Mouse (Mus musculus) limb, embryonic 12.5 days (tissue): ENCODE data around the gene Chmp6. TPM values are rescaled to one million over a fixed set of nuclear protein-coding genes. Genes with fewer than 3 reads are reported as not detected.
A peak's percentile ranks its signal among the peaks of the same experiment; 100 is the strongest.

Experiments used
- ATAC-seq: fragments of 200-750 bp; cut with Nextera tagmentation; 2 replicates; pipeline ENCODE4 v1.8.0; 2017; ENCODE audit warnings: low read depth, moderate TSS enrichment; ENCODE audit not compliant: insufficient number of reproducible peaks, insufficient read depth, low FRiP score, low TSS enrichment
- H3K27ac ChIP-seq: fragments of 300-500 bp; sonication (generic); 2 replicates; pipeline ENCODE4 v1.5.1; 2016; ENCODE audit warnings: mild to moderate bottlenecking, moderate library complexity
- H3K27me3 ChIP-seq: fragments of 300-500 bp; sonication (generic); 2 replicates; pipeline ENCODE4 v1.6.1; 2016; ENCODE audit warnings: mild to moderate bottlenecking, moderate library complexity
- H3K36me3 ChIP-seq: fragments of 300-500 bp; sonication (generic); 2 replicates; pipeline ENCODE4 v1.6.1; 2016; ENCODE audit warnings: mild to moderate bottlenecking, moderate library complexity
- H3K4me1 ChIP-seq: fragments of 300-500 bp; sonication (generic); replicated peaks from 2 replicates; pipeline ENCODE4 v1.6.1; 2016
- H3K4me2 ChIP-seq: fragments of 300-500 bp; sonication (generic); 2 replicates; pipeline ENCODE4 v1.6.1; 2016; ENCODE audit warnings: mild to moderate bottlenecking, moderate library complexity
- H3K4me3 ChIP-seq: fragments of 300-500 bp; sonication (generic); replicated peaks from 2 replicates; pipeline ENCODE4 v1.5.1; 2016; ENCODE audit warnings: mild to moderate bottlenecking
- H3K9ac ChIP-seq: fragments of 300-500 bp; sonication (generic); replicated peaks from 2 replicates; pipeline ENCODE4 v1.6.1; 2016; ENCODE audit warnings: mild to moderate bottlenecking, moderate library complexity
- H3K9me3 ChIP-seq: fragments of 300-500 bp; sonication (generic); 2 replicates; pipeline ENCODE4 v1.6.1; 2016; ENCODE audit warnings: mild to moderate bottlenecking, moderate library complexity
- WGBS: fragments of 180-500 bp; shearing (Covaris S2); methylation state at CpG from one replicate; pipeline ENCODE4 v1.1.7; 2016; 5-methylcytosine and 5-hydroxymethylcytosine counted together
- polyA plus RNA-seq: library from polyadenylated mRNA; unstranded; fragments of >200 nt; fragmentation: Nextera tagmentation; extraction: Ambion mirVana; gene quantifications from 2 replicates; pipeline ENCODE4 v1.2.1, GENCODE M21; 2016

Gene Chmp6
- polyA plus RNA-seq, 1 experiment from 2014 or later: 115 TPM

DNA sequence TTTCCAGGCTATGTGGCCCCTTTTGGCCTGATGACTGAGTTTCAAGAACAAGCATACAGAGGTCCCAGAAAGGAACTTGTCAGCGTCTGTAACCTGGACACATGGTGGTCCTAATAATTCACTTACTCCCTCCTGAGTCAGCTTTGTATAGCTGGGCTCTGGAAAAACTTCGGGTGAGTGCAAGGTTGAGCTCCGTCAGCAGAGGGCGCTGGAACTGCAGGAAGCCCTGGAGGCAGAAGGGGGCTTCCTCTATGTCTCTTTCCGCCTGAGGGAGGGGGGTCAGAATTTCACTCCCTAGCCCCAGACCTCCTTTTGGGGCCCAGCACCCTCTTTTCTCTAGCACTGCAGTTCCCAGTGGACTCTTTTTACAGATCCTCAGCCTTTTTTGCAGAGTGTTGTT is 3.8 kb upstream of the Chmp6 start:
- Histone ChIP-seq H3K27ac (no peak overlapping the region), H3K27me3 (0 out of 2 replicates have a peak, but pooled peaks cover 6% of the 10 kb centered on the region), H3K4me1 (peaks cover 20% of the 10 kb centered on the region), H3K36me3 (no peaks in the 10 kb centered on the region), H3K9me3 (no peaks in the 10 kb centered on the region), H3K9ac (no peak overlapping the region), H3K4me2 (no peak overlapping the region), H3K4me3 (no peak overlapping the region)
- no peak for ATAC-seq
- under 1% methylated on average over 5 of the region's 5 CpGs for WGBS

- H3K36me3 ChIP-seq: peaks cover 25% of the 10 kb centered on the region
- H3K27ac ChIP-seq: peak overlapping the region; percentile 81
- H3K4me3 ChIP-seq: peak overlapping the region; percentile 95
- WGBS: 6% methylated on average over 7 of the region's 7 CpGs
- 0 out of 2 replicates have a peak, but pooled peaks cover 6% of the 10 kb centered on the region for H3K27me3 ChIP-seq
- ATAC-seq: no peak
- no peaks in the 10 kb centered on the region for H3K9me3 ChIP-seq
- H3K4me2 ChIP-seq: peak overlapping the region; percentile 91
- peak overlapping the region; percentile 94 for H3K9ac ChIP-seq
- H3K4me1 ChIP-seq: peaks cover 39% of the 10 kb centered on the region
Observed at GRCm38 (mm10) chr11:119912845-119913244, 396 bp upstream of the Chmp6 start.

- Histone ChIP-seq H3K9ac (peak overlapping the region; percentile 94), H3K4me3 (peak overlapping the region; percentile 95), H3K4me2 (peak overlapping the region; percentile 91), H3K9me3 (no peaks in the 10 kb centered on the region), H3K27ac (peak overlapping the region; percentile 81), H3K4me1 (peaks cover 38% of the 10 kb centered on the region), H3K27me3 (0 out of 2 replicates have a peak, but pooled peaks cover under 1% of the 10 kb centered on the region), H3K36me3 (peaks cover 36% of the 10 kb centered on the region)
- ATAC-seq: no peak; the same call in 1 of the 2 replicates
- WGBS: under 1% methylated on average over 25 of the region's 26 CpGs
Observed at GRCm38 (mm10) chr11:119913935-119914314, 684 bp downstream of the Chmp6 start.

- H3K4me1 ChIP-seq: peaks cover 35% of the 10 kb centered on the region
- no peaks in the 10 kb centered on the region for H3K9me3 ChIP-seq
- peaks cover 40% of the 10 kb centered on the region for H3K36me3 ChIP-seq
- H3K4me2 ChIP-seq: peak overlapping the region; percentile 91
- no peaks in the 10 kb centered on the region for H3K27me3 ChIP-seq
- H3K4me3 ChIP-seq: peak overlapping the region; percentile 95
- ATAC-seq: no peak
- H3K27ac ChIP-seq: peak overlapping the region; percentile 81
- WGBS: 24% methylated on average over 4 of the region's 4 CpGs
- H3K9ac ChIP-seq: peak overlapping the region; percentile 94
Observed at GRCm38 (mm10) chr11:119914381-119914780, 1.1 kb downstream of the Chmp6 start.

GRCm38 (mm10) chr11:119915666-119916065 is 2.4 kb downstream of the Chmp6 start:
- Histone ChIP-seq H3K36me3 (peaks cover 53% of the 10 kb centered on the region), H3K4me2 (peak overlapping the region; percentile 91; the same call in 1 of the 2 replicates), H3K4me3 (peak overlapping the region; percentile 9; the same call in 1 of the 2 replicates), H3K9ac (peak overlapping the region; percentile 42; the same call in 1 of the 2 replicates), H3K9me3 (no peaks in the 10 kb centered on the region), H3K4me1 (peaks cover 30% of the 10 kb centered on the region), H3K27ac (no peak overlapping the region), H3K27me3 (no peaks in the 10 kb centered on the region)
- no peak for ATAC-seq
- 89% methylated on average over 9 of the region's 9 CpGs for WGBS

GRCm38 (mm10) chr11:119916102-119916790 is 3.0 kb downstream of the Chmp6 start:
- Histone ChIP-seq H3K4me1 (peaks cover 30% of the 10 kb centered on the region), H3K9me3 (no peaks in the 10 kb centered on the region), H3K27ac (no peak overlapping the region), H3K27me3 (no peaks in the 10 kb centered on the region), H3K36me3 (peaks cover 56% of the 10 kb centered on the region), H3K9ac (no peak overlapping the region), H3K4me3 (peak overlapping the region; percentile 9; the same call in 1 of the 2 replicates), H3K4me2 (0 out of 2 replicates have a peak overlapping the region, but pooled peaks have one; percentile 91)
- no peak for ATAC-seq
- 88% methylated on average over 15 of the region's 15 CpGs for WGBS

DNA sequence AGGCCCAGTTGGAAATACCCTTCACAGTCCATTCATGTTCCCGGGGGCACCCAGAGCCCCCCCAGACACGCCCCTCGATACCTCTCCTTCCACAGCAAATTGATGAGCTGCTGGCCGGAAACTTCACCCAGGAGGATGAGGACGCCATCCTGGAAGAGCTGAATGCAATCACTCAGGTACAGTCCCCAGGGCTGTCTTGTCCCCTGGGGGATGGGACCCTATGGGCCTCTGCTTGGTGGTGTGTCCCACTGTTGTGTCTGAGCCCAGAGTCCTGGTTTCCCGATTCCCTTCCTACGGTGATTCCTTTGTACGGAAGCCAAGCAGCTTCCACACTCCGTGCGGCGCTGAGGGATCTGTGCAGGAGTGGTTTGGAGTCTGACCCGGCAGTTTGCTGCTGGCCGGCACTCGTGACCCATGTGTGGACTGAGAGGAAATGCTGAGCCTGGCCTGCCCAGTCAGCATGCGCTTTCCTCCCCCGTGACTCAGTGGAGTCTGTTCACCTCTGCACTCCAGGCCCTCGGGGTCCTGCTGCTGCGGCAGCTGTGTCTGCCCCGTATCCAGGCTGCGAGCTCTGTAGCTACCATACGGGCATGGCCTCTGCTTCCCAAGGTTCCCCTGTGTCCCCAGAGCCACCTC is 3.7 kb downstream of the Chmp6 start:
- Histone ChIP-seq H3K27me3 (no peaks in the 10 kb centered on the region), H3K36me3 (peaks cover 56% of the 10 kb centered on the region), H3K4me2 (no peak overlapping the region), H3K4me3 (no peak overlapping the region), H3K9ac (no peak overlapping the region), H3K4me1 (peaks cover 30% of the 10 kb centered on the region), H3K27ac (no peak overlapping the region), H3K9me3 (no peaks in the 10 kb centered on the region)
- WGBS: 92% methylated on average over 21 of the region's 21 CpGs
- no peak for ATAC-seq

- Histone ChIP-seq H3K4me1 (peaks cover 21% of the 10 kb centered on the region), H3K9ac (no peak overlapping the region), H3K4me3 (no peak overlapping the region), H3K36me3 (peaks cover 56% of the 10 kb centered on the region), H3K27me3 (no peaks in the 10 kb centered on the region), H3K4me2 (no peak overlapping the region), H3K9me3 (no peaks in the 10 kb centered on the region), H3K27ac (no peak overlapping the region)
- 88% methylated on average over 7 of the region's 7 CpGs for WGBS
- no peak for ATAC-seq
Observed at GRCm38 (mm10) chr11:119918521-119918920, 5.3 kb downstream of the Chmp6 start.

DNA sequence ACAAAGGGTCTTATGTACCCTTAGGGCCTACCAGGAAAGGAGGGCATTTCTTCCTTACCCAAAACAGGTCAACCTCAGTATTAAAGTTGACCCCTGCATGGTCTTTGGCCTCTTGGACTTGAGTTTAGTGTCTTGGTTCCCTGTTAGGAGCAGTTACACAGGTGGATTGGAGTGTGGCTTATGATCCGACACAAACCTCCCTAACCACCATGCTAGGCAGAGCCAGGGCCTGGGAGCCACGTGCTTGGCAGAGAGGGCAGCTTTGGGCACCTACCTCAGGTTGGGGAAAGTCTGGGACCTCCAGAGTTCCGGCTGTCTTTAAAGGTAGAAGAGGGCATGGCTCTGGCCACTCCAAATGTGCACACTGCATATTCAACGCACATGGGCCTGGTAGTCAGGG is 6.2 kb downstream of the Chmp6 start:
- Histone ChIP-seq H3K27ac (no peak overlapping the region), H3K9ac (no peak overlapping the region; the same call in 1 of the 2 replicates), H3K36me3 (peaks cover 56% of the 10 kb centered on the region), H3K4me2 (no peak overlapping the region), H3K9me3 (no peaks in the 10 kb centered on the region), H3K27me3 (no peaks in the 10 kb centered on the region; the same call in 1 of the 2 replicates), H3K4me1 (peaks cover 19% of the 10 kb centered on the region), H3K4me3 (no peak overlapping the region)
- WGBS: 91% methylated on average over 4 of the region's 4 CpGs
- no peak for ATAC-seq

DNA sequence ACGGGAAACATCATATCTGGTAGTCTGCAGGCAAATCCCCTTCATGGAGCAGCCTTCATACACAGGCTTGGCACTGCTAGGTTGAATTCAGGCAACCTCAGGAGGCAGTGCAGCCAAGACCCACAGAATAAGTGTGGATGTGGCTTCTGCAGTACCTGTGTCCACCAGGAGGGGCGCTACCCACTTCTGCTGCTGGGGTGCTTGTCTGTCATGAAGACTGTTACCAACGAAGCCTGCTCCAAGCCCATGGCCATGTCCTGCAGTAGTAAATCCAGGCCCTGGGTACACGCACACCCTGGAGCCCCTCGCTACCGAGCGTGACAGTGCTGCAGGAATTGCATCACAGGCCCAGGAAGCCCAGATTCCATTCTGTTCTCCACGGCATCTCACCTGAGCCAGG is 6.7 kb downstream of the Chmp6 start:
- no peak overlapping the region for H3K4me2 ChIP-seq
- ATAC-seq: no peak
- no peak overlapping the region for H3K4me3 ChIP-seq
- peaks cover 14% of the 10 kb centered on the region for H3K4me1 ChIP-seq
- 66% methylated on average over 8 of the region's 8 CpGs for WGBS
- H3K9me3 ChIP-seq: no peaks in the 10 kb centered on the region
- no peak overlapping the region for H3K27ac ChIP-seq
- H3K36me3 ChIP-seq: peaks cover 56% of the 10 kb centered on the region
- H3K27me3 ChIP-seq: no peaks in the 10 kb centered on the region; the same call in 1 of the 2 replicates
- H3K9ac ChIP-seq: no peak overlapping the region; the same call in 1 of the 2 replicates

GRCm38 (mm10) chr11:119920668-119921067 is 7.4 kb downstream of the Chmp6 start:
- Histone ChIP-seq H3K27ac (no peak overlapping the region), H3K36me3 (peaks cover 53% of the 10 kb centered on the region), H3K9ac (no peak overlapping the region), H3K27me3 (no peaks in the 10 kb centered on the region; the same call in 1 of the 2 replicates), H3K4me1 (peaks cover 6% of the 10 kb centered on the region; the same call in 1 of the 2 replicates), H3K9me3 (no peaks in the 10 kb centered on the region), H3K4me2 (no peak overlapping the region), H3K4me3 (no peak overlapping the region)
- WGBS: 91% methylated on average over 5 of the region's 5 CpGs
- no peak for ATAC-seq
